Mouse (Mus musculus): ENCODE results near the gene Il27ra. TPM values are rescaled to one million over a fixed set of nuclear protein-coding genes. Genes with fewer than 3 reads are reported as not detected.

Il27ra gene
- polyA plus RNA-seq, 1 experiment from 2014 or later: 0.33 TPM

DNA sequence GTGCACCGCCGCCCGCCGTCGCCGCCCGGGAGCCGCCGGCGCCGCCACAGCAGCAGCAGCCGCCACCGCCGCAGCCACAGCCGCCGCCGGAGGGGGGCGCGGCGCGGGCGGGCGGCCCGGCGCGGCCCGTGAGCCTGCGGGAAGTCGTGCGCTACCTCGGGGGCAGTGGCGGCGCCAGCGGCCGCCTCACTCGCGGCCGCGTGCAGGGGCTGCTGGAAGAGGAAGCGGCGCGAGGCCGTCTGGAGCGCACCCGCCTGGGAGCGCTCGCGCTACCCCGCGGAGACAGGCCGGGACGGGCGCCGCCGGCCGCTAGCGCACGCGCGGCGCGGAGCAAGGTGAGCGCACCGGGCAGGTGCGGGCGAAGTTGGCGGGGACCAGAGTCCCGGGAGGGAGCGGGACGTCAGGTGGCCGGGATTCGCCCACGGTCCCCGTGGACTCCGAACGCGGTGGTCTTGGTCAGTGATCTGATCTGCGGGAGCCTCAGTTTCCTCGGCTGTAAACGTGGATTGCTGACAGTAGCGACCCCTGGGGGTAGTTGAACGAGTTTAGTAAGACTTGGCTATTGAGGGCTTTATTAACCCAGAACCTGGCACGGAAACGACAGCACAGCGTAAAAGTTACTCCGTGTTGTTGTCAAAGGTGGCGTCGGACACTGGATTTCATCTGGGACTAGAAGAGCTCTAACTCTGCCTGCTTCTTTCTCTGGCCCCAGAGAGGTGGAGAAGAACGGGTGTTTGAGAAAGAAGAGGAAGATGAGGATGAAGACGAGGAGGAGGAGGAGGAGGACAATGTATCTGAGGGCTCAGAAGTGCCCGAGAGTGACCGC, 43.9 kb downstream of the Il27ra start:
- peak overlapping the region; percentile 67 for H3K9ac ChIP-seq (replicated peaks; ENCODE audit: low read length)
- ATAC-seq (ENCODE audit: low FRiP score, low TSS enrichment) (peak; percentile 8; the same call in 1 of the 2 replicates), DNase-seq (peak; percentile 87)
- peaks cover 29% of the 10 kb centered on the region for H3K36me3 ChIP-seq (ENCODE audit: control insufficient read depth, insufficient read depth, low read length)
- under 1% methylated on average over 82 of the region's 92 CpGs for WGBS
- peak overlapping the region; percentile 72 for H3K4me3 ChIP-seq (replicated peaks; ENCODE audit: low read depth, low read length)
- peaks cover 16% of the 10 kb centered on the region for H3K4me1 ChIP-seq (ENCODE audit: control insufficient read depth, insufficient read depth, low read length)
- peaks cover 16% of the 10 kb centered on the region; the same call in 1 of the 2 replicates for H3K27me3 ChIP-seq (ENCODE audit: control insufficient read depth, insufficient read depth, low read length)
- H3K9me3 ChIP-seq (ENCODE audit: control insufficient read depth, low read length): no peaks in the 10 kb centered on the region
- H3K4me2 ChIP-seq (ENCODE audit: low read length): peak overlapping the region; percentile 77
- H3K27ac ChIP-seq (replicated peaks; ENCODE audit: low read depth, low read length): peak overlapping the region; percentile 96

DNA sequence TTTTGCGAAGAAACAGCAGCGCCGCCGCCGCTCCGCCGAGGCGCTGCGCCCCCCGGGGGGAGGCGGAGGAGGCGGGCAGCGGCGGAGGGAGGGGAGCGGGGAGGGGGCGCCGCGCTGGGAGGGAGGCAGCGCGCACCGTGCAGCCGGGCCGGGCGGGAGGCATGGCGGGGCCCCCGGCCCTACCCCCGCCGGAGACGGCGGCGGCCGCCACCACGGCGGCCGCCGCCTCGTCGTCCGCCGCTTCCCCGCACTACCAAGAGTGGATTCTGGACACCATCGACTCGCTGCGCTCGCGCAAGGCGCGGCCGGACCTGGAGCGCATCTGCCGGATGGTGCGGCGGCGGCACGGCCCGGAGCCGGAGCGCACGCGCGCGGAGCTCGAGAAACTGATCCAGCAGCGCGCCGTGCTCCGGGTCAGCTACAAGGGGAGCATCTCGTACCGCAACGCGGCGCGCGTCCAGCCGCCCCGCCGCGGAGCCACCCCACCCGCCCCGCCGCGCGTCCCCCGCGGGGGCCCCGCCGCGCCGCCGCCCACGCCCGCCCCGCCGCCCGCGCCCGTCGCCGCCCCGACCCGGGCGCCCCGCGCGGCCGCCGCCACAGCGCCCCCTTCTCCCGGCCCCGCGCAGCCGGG, 44.8 kb downstream of the Il27ra start, which contains the start of gene Samd1:
Gene Samd1 (plus strand): TSS at position 162 of the 631 bp plus-strand sequence.
- DNase-seq (peak; percentile 84), ATAC-seq (ENCODE audit: low FRiP score, low TSS enrichment) (peak; percentile 46; the same call in 1 of the 2 replicates)
- Histone ChIP-seq H3K36me3 (ENCODE audit: control insufficient read depth, insufficient read depth, low read length) (peaks cover 31% of the 10 kb centered on the region), H3K4me2 (ENCODE audit: low read length) (peak within 1 kb of the TSS; percentile 77), H3K27me3 (ENCODE audit: control insufficient read depth, insufficient read depth, low read length) (peaks cover 16% of the 10 kb centered on the region; the same call in 1 of the 2 replicates), H3K4me1 (ENCODE audit: control insufficient read depth, insufficient read depth, low read length) (peaks cover 16% of the 10 kb centered on the region), H3K9me3 (ENCODE audit: control insufficient read depth, low read length) (no peaks in the 10 kb centered on the region), H3K27ac (replicated peaks; ENCODE audit: low read depth, low read length) (peak within 1 kb of the TSS; percentile 96), H3K9ac (replicated peaks; ENCODE audit: low read length) (peak within 1 kb of the TSS; percentile 67), H3K4me3 (replicated peaks; ENCODE audit: low read depth, low read length) (peak within 1 kb of the TSS; percentile 72)
- WGBS: 0% methylated on average over 63 of the region's 112 CpGs

DNA sequence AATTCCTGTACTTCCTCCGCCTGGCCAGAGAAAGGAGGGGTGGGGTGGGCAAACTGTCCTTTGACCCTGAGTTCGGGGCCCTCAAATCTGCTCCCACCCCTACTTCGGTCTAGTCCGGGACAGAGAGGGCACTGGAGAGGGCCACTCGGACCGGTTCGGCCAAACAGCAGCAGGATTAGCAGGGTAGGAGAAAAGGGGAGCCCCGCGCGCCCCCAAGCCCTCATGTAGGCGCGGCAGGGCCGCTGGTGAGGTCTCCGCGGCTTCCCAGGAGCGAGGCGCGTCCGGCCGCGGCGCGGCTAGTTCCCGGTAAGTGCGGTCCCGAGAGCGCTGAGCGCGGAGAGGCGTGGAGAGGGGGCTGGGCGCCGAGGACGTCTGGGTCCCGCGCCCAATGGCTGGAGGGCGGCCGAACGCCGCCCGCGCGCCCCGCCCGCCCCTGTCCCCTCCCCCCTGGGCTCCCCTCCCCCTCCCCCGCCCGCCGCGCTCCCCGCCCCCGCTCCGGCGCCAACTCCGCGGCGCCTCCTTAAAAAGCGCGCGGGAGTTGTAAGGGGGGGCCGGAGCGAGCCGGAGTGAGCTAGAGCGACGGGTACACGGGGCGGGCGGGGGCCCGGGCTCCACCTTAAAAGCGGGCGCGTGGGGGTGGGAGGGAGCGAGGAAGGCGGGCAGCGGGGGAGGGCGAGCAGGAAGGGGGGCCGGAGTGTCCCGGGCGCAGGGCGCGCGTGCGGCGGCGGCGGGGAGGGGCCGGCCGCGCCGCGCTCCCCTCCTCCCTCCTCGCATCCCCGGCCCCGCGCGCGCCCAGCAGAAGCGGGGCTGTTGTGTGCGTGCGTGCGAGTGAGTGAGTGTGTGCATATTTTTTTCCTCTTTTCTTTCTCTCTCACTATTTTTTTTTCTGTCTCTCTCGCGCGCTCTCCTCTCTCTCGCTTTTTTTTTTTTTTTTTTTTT, 45.6 kb downstream of the Il27ra start:
- Histone ChIP-seq H3K4me2 (ENCODE audit: low read length) (peak overlapping the region; percentile 77), H3K4me3 (replicated peaks; ENCODE audit: low read depth, low read length) (peak overlapping the region; percentile 69), H3K27ac (replicated peaks; ENCODE audit: low read depth, low read length) (peak overlapping the region; percentile 96), H3K9ac (replicated peaks; ENCODE audit: low read length) (peak overlapping the region; percentile 67), H3K27me3 (ENCODE audit: control insufficient read depth, insufficient read depth, low read length) (peaks cover 15% of the 10 kb centered on the region; the same call in 1 of the 2 replicates), H3K36me3 (ENCODE audit: control insufficient read depth, insufficient read depth, low read length) (peaks cover 39% of the 10 kb centered on the region), H3K9me3 (ENCODE audit: control insufficient read depth, low read length) (no peaks in the 10 kb centered on the region), H3K4me1 (ENCODE audit: control insufficient read depth, insufficient read depth, low read length) (peaks cover 16% of the 10 kb centered on the region)
- peak; percentile 74 for ATAC-seq (ENCODE audit: low FRiP score, low TSS enrichment)
- peak; percentile 89 for DNase-seq
- under 1% methylated on average over 64 of the region's 103 CpGs for WGBS

DNA sequence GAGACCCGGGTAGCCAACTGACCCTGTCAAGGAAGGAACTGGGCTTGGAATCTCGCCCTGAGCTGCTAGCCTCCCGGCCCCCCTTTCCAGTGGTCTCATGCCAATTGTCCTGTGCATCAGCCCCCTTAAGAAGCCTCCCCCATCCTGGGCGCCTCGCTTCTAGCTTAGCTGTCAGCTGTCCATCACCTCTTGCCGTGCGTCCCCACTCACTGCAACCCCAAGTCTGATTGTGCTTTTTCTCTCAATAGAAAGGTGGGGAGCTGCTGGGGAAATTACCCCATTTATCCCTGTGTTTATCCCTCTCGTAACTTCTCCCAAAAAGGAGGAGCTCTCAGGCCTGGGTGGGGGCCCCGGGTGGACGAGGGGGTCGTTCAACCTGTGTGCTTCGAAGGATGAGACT, 46.4 kb downstream of the Il27ra start:
- H3K4me3 ChIP-seq (replicated peaks; ENCODE audit: low read depth, low read length): peak overlapping the region; percentile 69; the same call in 1 of the 2 replicates
- peaks cover 13% of the 10 kb centered on the region for H3K4me1 ChIP-seq (ENCODE audit: control insufficient read depth, insufficient read depth, low read length)
- H3K9ac ChIP-seq (replicated peaks; ENCODE audit: low read length): 0 out of 2 replicates have a peak overlapping the region, but pooled peaks have one; percentile 67
- no peak for DNase-seq
- H3K27me3 ChIP-seq (ENCODE audit: control insufficient read depth, insufficient read depth, low read length): peaks cover 7% of the 10 kb centered on the region; the same call in 1 of the 2 replicates
- peaks cover 43% of the 10 kb centered on the region for H3K36me3 ChIP-seq (ENCODE audit: control insufficient read depth, insufficient read depth, low read length)
- ATAC-seq (ENCODE audit: low FRiP score, low TSS enrichment): no peak
- H3K4me2 ChIP-seq (ENCODE audit: low read length): peak overlapping the region; percentile 77
- H3K9me3 ChIP-seq (ENCODE audit: control insufficient read depth, low read length): no peaks in the 10 kb centered on the region
- 9% methylated on average over 12 of the region's 12 CpGs for WGBS
- H3K27ac ChIP-seq (replicated peaks; ENCODE audit: low read depth, low read length): no peak overlapping the region

DNA sequence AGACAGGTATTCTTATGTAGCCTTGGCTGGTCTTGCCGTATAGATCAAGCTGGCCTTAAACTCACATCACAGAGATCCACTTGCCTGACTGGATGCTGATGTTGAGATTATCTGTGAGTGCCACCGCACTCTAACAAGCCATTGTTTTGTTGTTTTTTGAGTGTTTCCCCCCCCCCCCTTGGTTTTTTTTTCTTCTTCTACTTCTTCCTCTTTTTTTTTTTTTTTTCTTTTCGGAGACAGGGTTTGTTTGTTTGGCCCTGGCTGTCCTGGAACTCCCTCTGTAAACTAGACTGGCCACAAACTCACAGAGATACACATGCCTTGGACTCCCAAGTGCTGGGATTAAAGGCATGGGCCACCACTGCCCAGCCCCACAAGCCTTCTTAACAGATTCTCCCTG, 48.4 kb downstream of the Il27ra start:
- Histone ChIP-seq H3K4me1 (ENCODE audit: control insufficient read depth, insufficient read depth, low read length) (peaks cover 4% of the 10 kb centered on the region), H3K27ac (replicated peaks; ENCODE audit: low read depth, low read length) (no peak overlapping the region), H3K36me3 (ENCODE audit: control insufficient read depth, insufficient read depth, low read length) (peaks cover 54% of the 10 kb centered on the region), H3K9ac (replicated peaks; ENCODE audit: low read length) (no peak overlapping the region), H3K4me3 (replicated peaks; ENCODE audit: low read depth, low read length) (no peak overlapping the region), H3K9me3 (ENCODE audit: control insufficient read depth, low read length) (no peaks in the 10 kb centered on the region), H3K27me3 (ENCODE audit: control insufficient read depth, insufficient read depth, low read length) (no peaks in the 10 kb centered on the region), H3K4me2 (ENCODE audit: low read length) (no peak overlapping the region)
- ATAC-seq (ENCODE audit: low FRiP score, low TSS enrichment) (no peak), DNase-seq (no peak)
- WGBS: 93% methylated on average over 3 of the region's 3 CpGs

DNA sequence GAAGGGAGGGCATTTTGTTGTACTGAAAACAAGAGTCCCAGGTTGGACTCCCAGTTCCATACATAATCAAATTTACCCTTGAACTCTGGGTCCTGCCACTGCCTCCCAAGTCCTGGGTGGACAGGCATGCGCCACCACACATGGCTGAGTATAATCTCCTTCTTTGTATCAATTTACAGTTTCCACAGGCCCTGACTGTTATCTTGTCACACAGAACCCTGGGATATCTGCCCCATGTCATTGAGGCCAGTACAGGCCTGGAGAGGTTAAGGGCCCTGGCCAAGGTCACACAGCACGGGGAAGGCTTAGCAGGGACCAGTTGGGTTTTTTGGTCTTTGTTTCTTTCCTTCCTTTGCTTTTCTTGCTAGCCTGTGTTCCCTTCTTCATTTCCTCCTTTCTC, 49.9 kb downstream of the Il27ra start:
- Histone ChIP-seq H3K9me3 (ENCODE audit: control insufficient read depth, low read length) (no peaks in the 10 kb centered on the region), H3K4me2 (ENCODE audit: low read length) (no peak overlapping the region), H3K27ac (replicated peaks; ENCODE audit: low read depth, low read length) (no peak overlapping the region), H3K4me1 (ENCODE audit: control insufficient read depth, insufficient read depth, low read length) (no peaks in the 10 kb centered on the region), H3K36me3 (ENCODE audit: control insufficient read depth, insufficient read depth, low read length) (peaks cover 70% of the 10 kb centered on the region), H3K9ac (replicated peaks; ENCODE audit: low read length) (no peak overlapping the region), H3K4me3 (replicated peaks; ENCODE audit: low read depth, low read length) (no peak overlapping the region), H3K27me3 (ENCODE audit: control insufficient read depth, insufficient read depth, low read length) (no peaks in the 10 kb centered on the region)
- ATAC-seq (ENCODE audit: low FRiP score, low TSS enrichment): no peak
- DNase-seq: no peak
- 90% methylated on average over 2 of the region's 2 CpGs for WGBS

DNA sequence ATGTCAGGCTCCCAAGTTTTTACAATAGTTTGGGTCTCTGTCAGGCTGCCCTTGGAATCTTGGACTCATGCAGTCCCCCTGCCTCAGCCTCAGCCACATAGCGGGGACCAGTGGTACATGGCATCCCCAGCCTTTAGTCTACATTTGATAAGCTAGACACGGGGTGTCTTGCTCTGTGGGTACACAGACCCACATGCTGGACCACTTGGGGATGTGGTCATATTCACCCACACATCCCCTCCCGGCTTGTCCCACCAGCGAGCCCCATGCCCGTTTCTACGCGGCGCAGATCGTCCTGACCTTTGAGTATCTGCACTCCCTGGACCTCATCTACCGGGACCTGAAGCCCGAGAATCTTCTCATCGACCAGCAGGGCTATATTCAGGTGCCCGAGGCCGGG, 52.2 kb downstream of the Il27ra start:
- Histone ChIP-seq H3K36me3 (ENCODE audit: control insufficient read depth, insufficient read depth, low read length) (peaks cover 90% of the 10 kb centered on the region), H3K9ac (replicated peaks; ENCODE audit: low read length) (no peak overlapping the region), H3K27ac (replicated peaks; ENCODE audit: low read depth, low read length) (no peak overlapping the region), H3K9me3 (ENCODE audit: control insufficient read depth, low read length) (no peaks in the 10 kb centered on the region), H3K4me3 (replicated peaks; ENCODE audit: low read depth, low read length) (no peak overlapping the region), H3K4me2 (ENCODE audit: low read length) (no peak overlapping the region), H3K4me1 (ENCODE audit: control insufficient read depth, insufficient read depth, low read length) (no peaks in the 10 kb centered on the region), H3K27me3 (ENCODE audit: control insufficient read depth, insufficient read depth, low read length) (no peaks in the 10 kb centered on the region)
- 96% methylated on average over 14 of the region's 14 CpGs for WGBS
- ATAC-seq (ENCODE audit: low FRiP score, low TSS enrichment) (no peak), DNase-seq (no peak)

DNA sequence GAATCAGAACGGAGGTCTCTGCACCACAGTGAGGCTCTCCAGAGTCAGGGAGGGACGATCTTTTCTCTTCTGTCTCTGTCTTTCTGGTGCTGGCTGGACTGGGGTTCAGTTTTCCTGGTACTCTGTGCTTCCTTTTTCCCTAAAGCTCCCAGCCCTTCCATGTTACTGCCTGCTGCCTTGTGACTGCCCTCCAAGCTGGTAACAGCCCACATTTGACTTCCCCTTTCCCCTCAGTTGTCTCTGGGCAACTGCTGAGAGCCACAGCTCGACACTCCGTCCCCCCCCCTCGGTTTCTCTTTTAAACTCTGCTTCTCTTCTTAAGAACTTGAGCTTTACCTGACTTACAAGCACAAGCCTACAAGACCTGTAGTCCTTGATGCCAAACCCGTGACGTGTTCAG, 53.1 kb downstream of the Il27ra start:
- no peak overlapping the region for H3K4me3 ChIP-seq (replicated peaks; ENCODE audit: low read depth, low read length)
- WGBS: 89% methylated on average over 7 of the region's 7 CpGs
- no peak overlapping the region for H3K27ac ChIP-seq (replicated peaks; ENCODE audit: low read depth, low read length)

More for the DNA sequence above, 53.1 kb downstream of the Il27ra start:
- Histone ChIP-seq H3K4me1 (ENCODE audit: control insufficient read depth, insufficient read depth, low read length) (no peaks in the 10 kb centered on the region), H3K9ac (replicated peaks; ENCODE audit: low read length) (no peak overlapping the region), H3K27me3 (ENCODE audit: control insufficient read depth, insufficient read depth, low read length) (no peaks in the 10 kb centered on the region), H3K9me3 (ENCODE audit: control insufficient read depth, low read length) (no peaks in the 10 kb centered on the region), H3K36me3 (ENCODE audit: control insufficient read depth, insufficient read depth, low read length) (peaks cover 90% of the 10 kb centered on the region), H3K4me2 (ENCODE audit: low read length) (no peak overlapping the region)
- DNase-seq (no peak), ATAC-seq (ENCODE audit: low FRiP score, low TSS enrichment) (no peak)

All from midbrain, embryonic 14.5 days (tissue).